In the genomic region with DNA sequence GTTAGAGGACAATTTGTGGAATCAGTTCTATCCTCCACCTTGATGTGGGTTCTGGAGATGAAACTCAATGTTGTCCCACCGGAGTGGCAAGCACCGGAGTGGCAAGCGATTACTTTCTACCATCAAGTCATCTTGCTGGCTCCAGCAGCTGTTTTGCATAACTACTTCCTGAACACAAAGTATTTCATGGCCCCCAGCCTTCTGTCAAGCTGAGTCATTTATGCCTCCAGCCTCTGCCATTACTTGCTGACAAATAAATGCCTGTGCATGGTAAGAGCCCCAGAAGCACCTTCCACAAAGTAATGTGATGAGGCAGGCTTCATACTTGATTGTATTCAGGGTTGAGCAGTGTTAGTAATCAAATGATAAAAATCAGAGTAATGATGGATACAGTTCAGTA, we compare ENCODE assay signal across 1 mouse cellular context.
TF ChIP-seq lines count a peak whose summit lies in the region.

No protein-coding gene starts in this region.

TF ChIP-seq in CH12.LX, 34 proteins besides CTCF, POLR2A, EP300 and RAD21 (continued from another document):
- TF ChIP-seq E2F4 (IDR thresholded peaks at IDR 0.05; ENCODE audit: insufficient replicate concordance, low read depth, low read length), result no peak
- TF ChIP-seq ZKSCAN1 (IDR thresholded peaks at IDR 0.05; ENCODE audit: borderline replicate concordance, low read depth, low read length), result no peak
- no peak for TF ChIP-seq NRF1 (IDR thresholded peaks at IDR 0.05; ENCODE audit: low read depth, low read length)
- no peak for TF ChIP-seq HCFC1 (IDR thresholded peaks at IDR 0.05; ENCODE audit: low read depth, low read length)
- no peak for TF ChIP-seq SMC3 (IDR thresholded peaks at IDR 0.05; ENCODE audit: low read depth, low read length)
- no peak for TF ChIP-seq TCF12 (IDR thresholded peaks at IDR 0.05; ENCODE audit: low read depth, low read length)
- TF ChIP-seq BHLHE40 (IDR thresholded peaks at IDR 0.05; ENCODE audit: low read depth, low read length), result peak; percentile 28; the same call in 1 of the 2 replicates
- TF ChIP-seq USF1 (IDR thresholded peaks at IDR 0.05; ENCODE audit: low read depth, low read length), result no peak
- TF ChIP-seq NELFE (IDR thresholded peaks at IDR 0.05; ENCODE audit: low read depth, low read length), result no peak
- no peak for TF ChIP-seq MXI1 (IDR thresholded peaks at IDR 0.05; ENCODE audit: low read depth, low read length)
- TF ChIP-seq ZC3H11A (IDR thresholded peaks at IDR 0.05; ENCODE audit: low read depth, low read length), result no peak
